Mouse (Mus musculus): ENCODE data around the gene Crygf.
"Not testable (repeated sequence)": the region's sequence is repeated elsewhere in the genome, so short reads cannot be mapped to it uniquely, and the experiment has no call there.

Gene Crygf

GRCm38 (mm10) chr1:65926294-65926693, at the start of gene Crygf:
TSS of gene Crygf (plus strand) at chr1:65926520.
- DNase-seq (ENCODE audit: extremely low read depth, low read depth, low spot score), result no peak

- DNase-seq (ENCODE audit: extremely low read depth, low read depth, low spot score), result no peak
These were observed 734 bp upstream of the Crygf start for GRCm38 (mm10) chr1:65925361-65926210.

- not testable (repeated sequence) for DNase-seq (ENCODE audit: extremely low read depth, low read depth, low spot score)
These were observed 376 bp downstream of the Crygf start for GRCm38 (mm10) chr1:65926696-65927095.

- DNase-seq (ENCODE audit: extremely low read depth, low read depth, low spot score), result no peak
These were observed 3.7 kb downstream of the Crygf start for GRCm38 (mm10) chr1:65930055-65930454.

GRCm38 (mm10) chr1:65932091-65932812, 5.9 kb downstream of the Crygf start:
- DNase-seq (ENCODE audit: extremely low read depth, low read depth, low spot score), result no peak

All from fat pad, adult 2 months (tissue).